Mouse (Mus musculus) forebrain, embryonic 12.5 days (tissue): ENCODE measurements around the gene Gm45837. TPM values are rescaled to one million over a fixed set of nuclear protein-coding genes. Genes with fewer than 3 reads are reported as not detected.

Source experiments
- ATAC-seq: fragments of 200-750 bp; cut with Nextera tagmentation; 2 replicates; pipeline ENCODE4 v1.8.0; 2017; ENCODE audit warnings: moderate TSS enrichment; ENCODE audit not compliant: low FRiP score
- H3K27ac ChIP-seq: fragments of 300-500 bp; sonication (generic); 2 replicates; pipeline ENCODE4 v1.5.1; 2016; ENCODE audit warnings: mild to moderate bottlenecking
- H3K27me3 ChIP-seq: fragments of 300-500 bp; sonication (generic); 2 replicates; pipeline ENCODE4 v1.6.1; 2016; ENCODE audit warnings: mild to moderate bottlenecking
- H3K36me3 ChIP-seq: fragments of 300-500 bp; sonication (generic); replicated peaks from 2 replicates; pipeline ENCODE4 v1.6.1; 2016; ENCODE audit warnings: mild to moderate bottlenecking
- H3K4me1 ChIP-seq: fragments of 300-500 bp; sonication (generic); 2 replicates; pipeline ENCODE4 v1.6.1; 2016
- H3K4me2 ChIP-seq: fragments of 300-500 bp; sonication (generic); 2 replicates; pipeline ENCODE4 v1.6.1; 2016; ENCODE audit warnings: mild to moderate bottlenecking, moderate library complexity
- H3K4me3 ChIP-seq: fragments of 300-500 bp; sonication (generic); replicated peaks from 2 replicates; pipeline ENCODE4 v1.5.1; 2016; ENCODE audit warnings: mild to moderate bottlenecking
- H3K9ac ChIP-seq: fragments of 300-500 bp; sonication (generic); 2 replicates; pipeline ENCODE4 v1.6.1; 2016; ENCODE audit warnings: mild to moderate bottlenecking
- H3K9me3 ChIP-seq: fragments of 300-500 bp; sonication (generic); 2 replicates; pipeline ENCODE4 v1.6.1; 2016
- WGBS: fragments of 180-500 bp; shearing (Covaris S2); methylation state at CpG from one replicate; pipeline ENCODE4 v1.1.7; 2016; 5-methylcytosine and 5-hydroxymethylcytosine counted together
- polyA plus RNA-seq: library from polyadenylated mRNA; unstranded; fragments of >200 nt; fragmentation: Nextera tagmentation; extraction: Ambion mirVana; gene quantifications from 2 replicates; pipeline ENCODE4 v1.2.1, GENCODE M21; 2016

The Gm45837 gene
- polyA plus RNA-seq, 1 experiment from 2014 or later, result not detected

DNA sequence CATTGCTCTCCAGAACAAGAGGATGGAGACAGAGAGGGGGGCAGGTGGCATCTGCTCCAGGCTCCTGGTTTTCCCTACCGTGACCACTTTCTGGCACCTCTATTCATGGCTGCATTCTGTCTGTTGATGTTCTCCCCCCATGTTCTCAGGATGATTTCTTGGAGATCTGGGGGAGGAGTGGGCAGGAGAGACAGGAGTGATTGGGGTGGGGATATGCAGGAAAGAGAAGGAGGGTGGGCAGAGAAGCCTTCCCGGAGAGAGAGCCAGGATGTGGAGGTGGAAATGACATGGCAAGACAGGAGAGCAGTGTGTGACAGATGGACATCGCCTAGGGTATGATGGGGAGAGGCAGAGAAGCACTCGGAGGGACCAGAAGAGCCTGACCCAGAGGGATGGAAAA lies 65.8 kb downstream of the Gm45837 start:
- no peak overlapping the region for H3K4me2 ChIP-seq
- H3K9me3 ChIP-seq, result no peaks in the 10 kb centered on the region
- WGBS, result 78% methylated on average over 4 of the region's 4 CpGs
- H3K27ac ChIP-seq, result no peak overlapping the region
- H3K4me3 ChIP-seq, result no peak overlapping the region
- no peak for ATAC-seq
- H3K27me3 ChIP-seq, result 0 out of 2 replicates have a peak, but pooled peaks cover 5% of the 10 kb centered on the region
- no peak overlapping the region for H3K9ac ChIP-seq
- no peaks in the 10 kb centered on the region for H3K4me1 ChIP-seq
- no peaks in the 10 kb centered on the region for H3K36me3 ChIP-seq

DNA sequence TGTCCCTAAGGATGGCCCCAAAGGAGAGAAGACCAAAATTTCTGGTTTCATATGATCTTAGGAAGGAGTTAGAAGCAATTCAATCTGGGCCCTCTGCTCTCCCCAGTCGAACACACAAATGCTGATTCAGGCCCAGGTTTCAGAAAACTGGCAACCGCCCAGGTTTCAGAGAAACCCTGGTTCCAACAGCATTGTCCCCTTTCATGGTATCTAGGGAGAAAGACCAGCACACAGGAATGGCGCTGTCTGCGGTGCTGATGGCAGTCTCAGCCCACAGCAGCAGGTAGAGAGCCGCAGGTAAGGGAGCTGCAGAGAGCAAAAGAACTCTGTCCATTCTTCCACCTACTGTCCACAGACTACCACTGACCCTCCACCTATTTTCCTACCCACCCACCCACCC lies 66.5 kb downstream of the Gm45837 start:
- no peaks in the 10 kb centered on the region for H3K4me1 ChIP-seq
- no peak overlapping the region for H3K27ac ChIP-seq
- no peaks in the 10 kb centered on the region for H3K9me3 ChIP-seq
- H3K4me2 ChIP-seq, result no peak overlapping the region
- WGBS, result 45% methylated on average over 5 of the region's 5 CpGs
- no peak overlapping the region for H3K4me3 ChIP-seq
- ATAC-seq, result no peak
- 0 out of 2 replicates have a peak, but pooled peaks cover 5% of the 10 kb centered on the region for H3K27me3 ChIP-seq
- no peaks in the 10 kb centered on the region for H3K36me3 ChIP-seq
- no peak overlapping the region for H3K9ac ChIP-seq

DNA sequence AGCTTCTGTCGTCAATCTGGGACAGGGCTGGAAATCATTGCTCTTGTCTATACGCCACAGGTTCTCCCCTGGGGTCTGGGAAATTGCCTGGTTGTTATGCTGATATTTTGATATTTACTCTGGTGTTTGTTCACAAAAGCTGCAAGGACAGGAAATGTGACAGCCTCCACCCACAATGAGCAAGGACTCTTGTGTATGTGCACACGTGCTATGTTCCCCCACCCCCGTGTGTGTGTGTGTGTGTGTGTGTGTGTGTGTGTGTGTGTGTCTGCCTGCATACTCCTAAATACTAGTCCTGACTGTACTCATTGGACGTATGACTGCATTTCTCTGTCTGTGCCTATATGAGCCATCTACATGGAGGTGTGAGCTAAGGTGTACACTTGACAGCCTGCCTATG lies 67.4 kb downstream of the Gm45837 start:
- Histone ChIP-seq H3K36me3 (no peaks in the 10 kb centered on the region), H3K27ac (no peak overlapping the region), H3K27me3 (0 out of 2 replicates have a peak, but pooled peaks cover 5% of the 10 kb centered on the region), H3K4me2 (no peak overlapping the region), H3K4me1 (no peaks in the 10 kb centered on the region), H3K9ac (no peak overlapping the region), H3K9me3 (no peaks in the 10 kb centered on the region), H3K4me3 (no peak overlapping the region)
- 75% methylated on average over 5 of the region's 5 CpGs for WGBS
- ATAC-seq, result no peak

DNA sequence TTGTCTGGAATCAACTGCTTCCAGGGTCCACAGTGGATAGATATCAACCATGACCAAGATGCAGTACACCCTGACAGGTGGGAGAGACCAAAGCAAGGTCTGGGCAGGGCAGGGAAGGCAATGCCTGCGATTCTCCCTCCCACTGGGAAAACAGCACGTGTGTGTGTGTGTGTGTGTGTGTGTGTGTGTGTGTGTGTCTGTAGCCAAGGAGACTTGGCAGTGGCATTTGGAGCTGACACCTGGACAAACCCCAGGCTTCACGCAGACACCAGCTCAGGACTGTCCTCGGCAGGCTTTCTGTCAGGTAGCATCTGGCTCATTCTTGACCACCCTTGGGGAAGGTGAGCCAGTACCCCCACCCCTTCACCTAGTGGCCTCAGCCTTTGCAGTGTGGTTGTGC lies 69.2 kb downstream of the Gm45837 start:
- H3K9ac ChIP-seq, result no peak overlapping the region
- ATAC-seq, result no peak
- 81% methylated on average over 4 of the region's 4 CpGs for WGBS
- no peaks in the 10 kb centered on the region for H3K9me3 ChIP-seq
- H3K4me1 ChIP-seq, result no peaks in the 10 kb centered on the region
- no peak overlapping the region for H3K4me3 ChIP-seq
- 0 out of 2 replicates have a peak, but pooled peaks cover 3% of the 10 kb centered on the region for H3K27me3 ChIP-seq
- H3K27ac ChIP-seq, result no peak overlapping the region
- H3K36me3 ChIP-seq, result no peaks in the 10 kb centered on the region
- H3K4me2 ChIP-seq, result no peak overlapping the region

DNA sequence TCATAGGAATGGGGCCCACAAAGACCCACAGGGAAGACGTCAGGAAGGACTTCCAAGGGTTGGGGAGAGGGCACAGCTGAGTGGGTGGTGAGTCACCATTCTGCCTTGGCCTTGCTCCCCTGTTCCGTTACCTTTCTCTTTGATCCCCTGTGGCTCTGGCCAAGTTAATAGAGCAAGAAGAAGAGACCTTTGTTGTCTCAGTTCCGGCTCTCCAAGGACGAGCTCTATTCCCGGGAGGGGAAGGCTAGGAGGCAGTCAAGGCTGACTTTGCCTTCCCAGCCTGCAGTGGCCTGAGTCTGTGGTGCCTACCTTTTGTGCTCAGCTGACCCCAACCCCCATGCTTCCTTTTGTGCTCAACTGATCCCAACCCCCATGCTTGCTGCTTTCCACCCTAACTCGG lies 70.0 kb downstream of the Gm45837 start:
- Histone ChIP-seq H3K27ac (no peak overlapping the region), H3K4me2 (no peak overlapping the region), H3K9ac (no peak overlapping the region), H3K9me3 (no peaks in the 10 kb centered on the region), H3K4me1 (no peaks in the 10 kb centered on the region), H3K36me3 (no peaks in the 10 kb centered on the region), H3K4me3 (no peak overlapping the region), H3K27me3 (no peaks in the 10 kb centered on the region)
- no peak for ATAC-seq
- 51% methylated on average over 6 of the region's 6 CpGs for WGBS

DNA sequence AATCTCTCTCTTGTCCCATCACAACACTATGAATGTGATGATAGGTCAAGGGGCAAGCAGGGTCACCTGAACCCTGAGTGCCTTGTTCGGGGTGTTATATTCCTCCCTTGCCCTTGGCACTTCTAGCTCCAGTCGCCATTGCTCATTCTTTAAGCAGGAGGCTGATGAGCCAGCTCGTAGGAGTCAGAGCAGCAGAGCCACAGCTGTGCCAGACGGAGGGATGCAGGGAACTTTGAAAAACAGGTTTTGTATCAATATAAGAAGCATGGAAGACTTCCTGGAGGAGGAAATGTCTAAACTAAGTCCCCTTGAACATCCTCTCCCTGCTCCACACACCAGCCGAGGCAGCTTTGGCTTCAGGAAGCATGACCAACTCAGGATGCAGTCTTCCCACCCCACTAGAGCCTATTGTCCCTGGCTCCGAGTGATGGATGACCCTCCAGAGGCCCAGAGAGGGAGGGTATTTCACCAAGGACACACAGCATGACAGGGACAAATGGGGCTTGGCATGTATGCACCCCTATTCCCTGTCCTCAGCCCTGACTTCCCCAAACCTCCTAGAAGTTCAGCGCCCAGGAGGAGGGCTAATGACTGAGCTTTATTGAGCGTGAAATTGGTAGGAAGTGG lies 71.3 kb downstream of the Gm45837 start:
- 76% methylated on average over 8 of the region's 8 CpGs for WGBS
- no peak for ATAC-seq
- Histone ChIP-seq H3K4me2 (no peak overlapping the region), H3K4me1 (no peaks in the 10 kb centered on the region), H3K4me3 (no peak overlapping the region), H3K9ac (no peak overlapping the region), H3K9me3 (no peaks in the 10 kb centered on the region), H3K27ac (no peak overlapping the region), H3K27me3 (no peaks in the 10 kb centered on the region), H3K36me3 (no peaks in the 10 kb centered on the region)

DNA sequence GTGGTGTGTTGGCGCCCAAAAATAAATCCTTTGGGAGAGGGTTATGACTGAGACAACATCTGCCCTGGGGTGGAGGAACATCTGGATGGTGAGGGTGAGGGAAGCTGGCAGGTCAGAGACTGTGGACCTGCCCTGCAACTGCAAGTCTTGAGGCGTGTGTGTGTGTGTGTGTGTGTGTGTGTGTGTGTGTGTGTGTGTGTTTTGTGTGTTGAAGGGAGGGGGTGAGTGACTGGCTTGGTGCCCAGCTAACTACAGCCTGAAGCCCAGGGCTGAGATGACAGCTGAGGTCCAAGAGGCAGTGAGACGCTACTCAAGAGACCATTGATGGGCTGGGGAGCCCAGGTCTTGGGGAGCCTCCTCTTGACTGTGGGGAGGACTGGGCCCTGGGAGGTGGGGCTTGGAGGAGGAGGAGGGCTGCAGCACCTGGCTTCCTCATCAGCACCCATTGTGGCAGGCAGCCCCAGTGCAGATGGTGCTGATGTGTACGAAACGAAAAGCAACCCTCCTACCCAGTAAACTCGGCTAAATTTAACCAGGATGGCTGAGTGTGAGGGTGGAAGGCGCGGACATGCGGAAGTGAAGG lies 71.9 kb downstream of the Gm45837 start:
- Histone ChIP-seq H3K27me3 (no peaks in the 10 kb centered on the region), H3K4me1 (no peaks in the 10 kb centered on the region), H3K4me3 (no peak overlapping the region), H3K9me3 (no peaks in the 10 kb centered on the region), H3K4me2 (no peak overlapping the region), H3K36me3 (no peaks in the 10 kb centered on the region), H3K27ac (no peak overlapping the region), H3K9ac (no peak overlapping the region)
- ATAC-seq, result peak; percentile 57; the same call in 1 of the 2 replicates
- 71% methylated on average over 9 of the region's 9 CpGs for WGBS

DNA sequence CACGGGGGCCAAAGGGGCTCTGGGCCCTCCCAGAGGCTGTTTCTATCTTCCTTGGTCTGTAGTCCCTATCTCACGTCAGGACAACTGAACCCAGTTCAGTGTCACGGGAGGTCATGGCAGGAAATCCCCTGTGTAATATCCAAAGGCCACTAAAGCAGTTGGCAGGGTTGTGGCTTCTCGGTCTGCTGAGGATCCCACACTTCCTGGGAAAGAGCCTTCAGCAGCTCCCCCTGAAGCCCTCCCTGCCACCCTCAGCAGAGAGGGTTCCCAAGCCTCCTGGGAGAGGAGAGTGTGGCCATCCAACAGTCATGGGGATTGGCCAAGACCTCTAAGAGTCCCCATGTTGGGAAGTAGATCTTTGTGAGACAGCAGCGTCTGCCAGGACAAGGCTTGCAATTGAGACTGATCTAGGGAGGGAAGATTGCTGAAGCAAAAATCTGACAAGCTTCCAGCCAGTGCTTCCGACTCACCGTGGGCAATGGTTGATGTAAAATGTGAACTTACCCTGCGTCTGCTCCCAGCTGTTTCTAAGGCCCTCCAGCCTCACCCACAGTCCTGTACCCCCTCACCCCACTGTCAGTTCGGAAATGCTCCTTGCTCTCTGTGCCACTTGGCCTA lies 72.9 kb downstream of the Gm45837 start:
- Histone ChIP-seq H3K9me3 (no peaks in the 10 kb centered on the region), H3K36me3 (no peaks in the 10 kb centered on the region), H3K27ac (no peak overlapping the region), H3K9ac (no peak overlapping the region), H3K4me2 (no peak overlapping the region), H3K4me3 (no peak overlapping the region), H3K4me1 (no peaks in the 10 kb centered on the region), H3K27me3 (no peaks in the 10 kb centered on the region)
- ATAC-seq, result no peak
- 79% methylated on average over 9 of the region's 9 CpGs for WGBS

DNA sequence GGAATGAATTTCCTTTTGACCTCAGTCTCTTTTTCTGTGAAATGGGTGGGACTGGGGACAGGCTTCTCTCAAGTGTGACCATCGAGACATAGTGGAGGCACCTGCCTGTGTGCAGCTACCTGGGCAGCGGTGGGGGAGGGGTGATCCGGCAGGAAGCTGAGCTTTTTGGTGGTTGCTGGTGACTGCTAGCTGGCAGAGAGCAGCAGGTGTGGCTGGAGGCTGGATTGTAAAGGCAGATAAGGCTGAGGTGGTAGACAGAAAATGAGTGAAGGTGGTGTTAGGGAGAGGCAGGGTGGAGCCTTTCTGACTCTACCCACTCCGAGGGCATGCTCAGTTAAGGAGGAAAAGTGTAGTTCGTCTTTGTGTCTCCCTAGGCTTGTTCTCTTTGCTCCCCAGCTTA lies 76.4 kb downstream of the Gm45837 start:
- Histone ChIP-seq H3K4me1 (no peaks in the 10 kb centered on the region), H3K27me3 (no peaks in the 10 kb centered on the region), H3K9ac (no peak overlapping the region), H3K27ac (no peak overlapping the region), H3K9me3 (no peaks in the 10 kb centered on the region), H3K4me2 (no peak overlapping the region), H3K4me3 (no peak overlapping the region), H3K36me3 (no peaks in the 10 kb centered on the region)
- no peak for ATAC-seq
- WGBS, result 83% methylated on average over 5 of the region's 5 CpGs

DNA sequence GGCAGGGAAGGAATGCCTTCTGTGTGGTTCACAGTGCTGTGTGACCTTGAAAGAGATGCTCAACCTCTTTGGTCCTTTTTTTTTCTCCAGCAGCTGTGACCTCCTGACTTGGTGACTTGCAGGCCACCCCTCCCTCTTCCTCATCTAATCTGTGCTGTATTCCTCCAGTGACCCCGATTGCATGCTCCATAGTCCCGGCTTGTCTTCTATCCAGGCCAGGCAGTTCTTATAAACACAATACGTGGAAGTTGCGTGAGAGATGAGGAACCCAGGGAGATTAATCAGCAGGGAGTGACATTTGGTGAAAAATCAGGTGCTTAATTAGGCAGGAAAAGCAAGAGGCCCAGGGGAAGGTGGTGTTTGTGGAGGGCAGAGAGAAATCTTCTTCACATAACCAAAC lies 80.3 kb downstream of the Gm45837 start:
- H3K36me3 ChIP-seq, result no peaks in the 10 kb centered on the region
- H3K27me3 ChIP-seq, result 0 out of 2 replicates have a peak, but pooled peaks cover 1% of the 10 kb centered on the region
- H3K4me1 ChIP-seq, result no peaks in the 10 kb centered on the region
- ATAC-seq, result no peak
- no peak overlapping the region for H3K27ac ChIP-seq
- 53% methylated on average over 4 of the region's 4 CpGs for WGBS
- H3K9me3 ChIP-seq, result no peaks in the 10 kb centered on the region
- H3K4me2 ChIP-seq, result no peak overlapping the region
- no peak overlapping the region for H3K9ac ChIP-seq
- H3K4me3 ChIP-seq, result no peak overlapping the region

DNA sequence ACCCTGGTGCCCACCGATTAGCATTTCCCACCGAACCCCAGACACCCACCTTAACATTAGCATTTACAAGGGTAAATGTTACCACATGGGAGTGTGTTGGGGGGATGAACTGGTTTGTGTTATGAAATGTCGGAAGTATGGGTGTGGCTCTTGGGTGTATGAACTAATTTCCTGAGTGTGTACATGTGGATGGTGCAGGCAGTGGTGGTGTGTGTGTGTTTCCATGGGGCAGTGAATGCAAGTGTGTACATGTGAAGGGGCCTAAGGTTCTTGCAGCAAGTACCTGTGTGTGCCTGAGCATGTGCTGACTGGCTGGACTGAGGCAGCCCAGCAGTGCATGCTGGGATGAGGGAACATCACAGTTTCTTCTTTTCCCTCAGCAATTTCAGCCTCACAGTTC lies 87.7 kb downstream of the Gm45837 start:
- no peak overlapping the region for H3K4me3 ChIP-seq
- no peak overlapping the region for H3K9ac ChIP-seq
- H3K36me3 ChIP-seq, result no peaks in the 10 kb centered on the region
- no peak for ATAC-seq
- H3K27ac ChIP-seq, result no peak overlapping the region
- no peak overlapping the region for H3K4me2 ChIP-seq
- peaks cover 19% of the 10 kb centered on the region for H3K27me3 ChIP-seq
- H3K4me1 ChIP-seq, result no peaks in the 10 kb centered on the region
- H3K9me3 ChIP-seq, result 0 out of 2 replicates have a peak, but pooled peaks cover 3% of the 10 kb centered on the region
- WGBS, result 94% methylated on average over 3 of the region's 3 CpGs

DNA sequence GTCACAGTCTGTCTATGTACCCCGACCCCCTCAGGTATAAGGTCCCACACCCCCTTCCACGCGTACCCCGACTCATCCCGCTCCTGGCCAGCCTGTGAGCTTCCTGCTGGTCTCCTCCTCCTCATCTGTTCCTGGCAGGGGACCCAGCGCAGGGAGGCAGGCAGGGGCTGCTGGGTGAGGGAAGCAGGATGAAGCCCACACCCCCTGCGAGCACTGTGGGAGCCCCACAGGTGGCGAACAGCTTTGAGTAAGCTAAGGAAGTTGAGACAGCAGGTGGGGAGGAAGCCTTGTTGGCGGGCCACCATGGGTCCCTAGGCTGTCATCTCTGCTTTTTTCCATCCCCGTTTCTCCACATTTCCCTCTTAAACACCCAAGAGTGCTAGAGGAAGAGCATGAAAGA lies 88.6 kb downstream of the Gm45837 start:
- WGBS, result 50% methylated on average over 10 of the region's 10 CpGs

DNA sequence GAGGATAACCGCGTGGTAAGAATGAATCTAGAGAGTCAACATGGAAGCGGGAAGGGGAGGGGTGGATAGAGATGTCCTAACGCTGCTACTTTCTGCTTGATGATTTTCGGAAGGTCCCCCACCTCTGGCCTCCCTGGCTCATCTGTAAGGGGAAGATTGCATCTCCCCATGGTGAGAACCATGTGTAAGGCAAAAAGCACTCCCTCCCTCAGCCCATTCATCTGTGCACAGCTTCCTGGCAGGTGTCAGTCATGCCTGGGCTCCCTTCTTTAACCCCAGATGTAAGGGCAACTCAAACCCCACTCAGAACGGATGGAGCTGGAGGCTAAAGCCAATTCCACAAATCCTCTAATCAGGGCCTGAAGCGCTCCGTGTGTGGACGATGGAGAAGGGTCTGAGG lies 89.0 kb downstream of the Gm45837 start:
- 0 out of 2 replicates have a peak, but pooled peaks cover 3% of the 10 kb centered on the region for H3K9me3 ChIP-seq
- H3K27me3 ChIP-seq, result peaks cover 32% of the 10 kb centered on the region
- H3K4me1 ChIP-seq, result peaks cover 9% of the 10 kb centered on the region
- no peak overlapping the region for H3K4me2 ChIP-seq
- WGBS, result 73% methylated on average over 9 of the region's 9 CpGs
- no peaks in the 10 kb centered on the region for H3K36me3 ChIP-seq
- H3K27ac ChIP-seq, result no peak overlapping the region
- no peak overlapping the region for H3K9ac ChIP-seq
- no peak overlapping the region for H3K4me3 ChIP-seq
- no peak for ATAC-seq

More for the DNA sequence above, 88.6 kb downstream of the Gm45837 start:
- H3K4me2 ChIP-seq, result no peak overlapping the region
- H3K27me3 ChIP-seq, result peaks cover 28% of the 10 kb centered on the region
- 0 out of 2 replicates have a peak, but pooled peaks cover 3% of the 10 kb centered on the region for H3K9me3 ChIP-seq
- no peak for ATAC-seq
- H3K9ac ChIP-seq, result no peak overlapping the region
- no peak overlapping the region for H3K4me3 ChIP-seq
- H3K27ac ChIP-seq, result no peak overlapping the region
- peaks cover 4% of the 10 kb centered on the region for H3K4me1 ChIP-seq
- no peaks in the 10 kb centered on the region for H3K36me3 ChIP-seq
